Mouse (Mus musculus): ENCODE measurements around the gene Btf3.

The Btf3 gene

GRCm38 (mm10) chr13:98316480-98317245, at the start of gene Btf3:
Btf3 (minus strand) TSS chr13:98317006.
- DNase-seq, result peak; percentile 94 to 96

DNA sequence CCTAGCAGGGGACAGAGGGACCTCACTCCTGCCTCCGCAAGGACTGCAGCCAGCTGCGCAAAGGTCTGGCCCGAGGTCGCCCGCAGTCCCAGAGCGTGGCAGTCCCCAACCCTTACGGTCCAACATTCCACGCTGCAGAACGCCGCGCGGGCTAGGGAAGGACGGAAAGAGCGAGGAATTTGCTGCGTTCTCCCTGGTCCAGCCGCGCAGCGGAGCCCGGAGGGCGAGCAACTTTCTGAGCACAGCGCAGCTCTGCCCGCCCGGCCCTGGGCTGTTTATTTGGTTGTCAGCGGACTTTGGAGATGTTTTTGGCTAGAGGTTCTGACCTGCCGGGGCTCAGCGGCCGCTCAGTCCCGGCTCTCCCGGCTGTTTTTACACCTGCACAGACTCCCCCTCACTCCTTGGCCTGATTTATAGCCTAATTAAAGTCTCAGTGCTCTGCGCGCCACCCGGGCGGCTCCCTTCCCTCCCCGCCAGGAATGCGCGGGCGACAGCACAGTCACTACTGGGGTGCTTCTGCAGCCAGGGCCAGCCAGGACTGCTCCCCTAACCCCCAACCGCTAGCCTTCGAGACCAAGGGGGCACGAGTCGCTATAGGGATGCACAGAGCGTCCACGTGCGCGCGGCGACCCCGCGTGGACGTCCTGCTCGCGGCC, 49.1 kb upstream of the Btf3 start:
- DNase-seq, result no peak

DNA sequence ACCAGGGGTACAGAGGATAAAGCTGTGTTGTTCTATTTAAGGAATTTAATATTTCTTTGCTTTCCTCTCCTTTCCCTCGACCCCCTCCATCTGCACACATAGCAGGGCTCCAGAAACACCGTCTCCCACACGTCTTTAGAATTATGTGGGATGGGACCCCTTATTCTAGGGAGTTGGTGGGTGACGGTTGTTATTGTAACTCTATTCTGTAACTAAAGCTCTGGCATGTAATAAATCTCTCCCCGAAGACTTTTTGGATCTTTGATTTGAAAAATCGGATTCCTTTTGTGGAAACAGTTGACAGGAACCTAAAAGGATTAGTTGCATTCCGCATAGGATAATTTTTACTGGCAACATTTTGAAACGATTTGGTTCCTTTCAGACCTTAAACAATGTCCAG, 48.3 kb upstream of the Btf3 start:
- no peak for DNase-seq

- no peak for DNase-seq
Observed at GRCm38 (mm10) chr13:98363046-98363445, 46.2 kb upstream of the Btf3 start.

- no peak for DNase-seq
Observed at GRCm38 (mm10) chr13:98361161-98361560, 44.4 kb upstream of the Btf3 start.

- DNase-seq, result no peak
Observed at GRCm38 (mm10) chr13:98360391-98360790, 43.6 kb upstream of the Btf3 start.

GRCm38 (mm10) chr13:98359337-98359736, 42.5 kb upstream of the Btf3 start:
- no peak for DNase-seq

GRCm38 (mm10) chr13:98358424-98359181, 41.8 kb upstream of the Btf3 start:
- no peak for DNase-seq

DNA sequence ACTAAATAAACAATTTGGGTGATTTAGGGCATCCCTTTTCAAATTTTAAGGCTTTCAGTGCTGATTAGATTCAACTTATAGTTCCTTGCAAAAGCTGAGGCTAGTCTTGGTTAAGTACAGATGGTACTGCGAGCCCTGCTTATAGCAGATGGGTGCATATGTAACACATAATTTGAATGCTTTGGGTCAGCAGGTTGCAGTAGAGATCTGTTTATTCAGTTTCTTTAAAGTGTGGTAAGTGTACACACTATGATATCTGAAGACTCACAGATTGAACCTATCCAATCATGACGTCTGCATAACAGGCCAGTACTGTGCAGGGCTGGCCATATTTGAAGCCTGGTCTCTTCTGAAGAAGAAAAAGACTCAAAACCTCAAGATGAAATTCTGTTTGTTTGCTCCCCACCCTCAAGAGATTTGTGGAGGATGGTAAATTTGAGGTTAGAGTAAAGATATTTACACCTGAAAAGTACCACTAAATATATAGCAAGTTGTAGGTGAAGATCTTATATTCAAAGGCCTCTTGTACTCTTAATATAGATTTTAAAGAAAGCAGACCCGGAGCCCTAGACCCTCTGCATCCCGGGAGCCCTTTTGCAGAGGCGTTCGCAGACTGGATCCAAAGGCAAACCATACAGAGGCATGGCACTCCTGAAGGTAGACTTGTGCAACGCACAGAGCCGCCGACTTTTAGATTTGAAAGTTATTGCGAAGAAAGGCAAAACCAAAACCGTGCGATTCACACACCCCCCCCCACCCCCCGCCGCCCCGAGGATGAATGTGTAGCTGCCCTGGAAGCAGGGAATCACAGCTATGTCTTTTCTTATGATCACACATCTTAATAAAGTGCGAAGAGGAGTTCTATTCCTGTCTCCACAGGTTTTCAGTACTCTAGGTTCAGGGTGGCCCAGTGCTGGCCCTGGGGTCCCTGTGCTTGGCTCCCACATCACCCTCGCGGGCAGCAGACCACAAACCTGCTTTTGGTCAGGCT, 40.9 kb upstream of the Btf3 start:
- DNase-seq, result no peak

GRCm38 (mm10) chr13:98356973-98357425, 40.2 kb upstream of the Btf3 start:
- DNase-seq, result no peak

DNA sequence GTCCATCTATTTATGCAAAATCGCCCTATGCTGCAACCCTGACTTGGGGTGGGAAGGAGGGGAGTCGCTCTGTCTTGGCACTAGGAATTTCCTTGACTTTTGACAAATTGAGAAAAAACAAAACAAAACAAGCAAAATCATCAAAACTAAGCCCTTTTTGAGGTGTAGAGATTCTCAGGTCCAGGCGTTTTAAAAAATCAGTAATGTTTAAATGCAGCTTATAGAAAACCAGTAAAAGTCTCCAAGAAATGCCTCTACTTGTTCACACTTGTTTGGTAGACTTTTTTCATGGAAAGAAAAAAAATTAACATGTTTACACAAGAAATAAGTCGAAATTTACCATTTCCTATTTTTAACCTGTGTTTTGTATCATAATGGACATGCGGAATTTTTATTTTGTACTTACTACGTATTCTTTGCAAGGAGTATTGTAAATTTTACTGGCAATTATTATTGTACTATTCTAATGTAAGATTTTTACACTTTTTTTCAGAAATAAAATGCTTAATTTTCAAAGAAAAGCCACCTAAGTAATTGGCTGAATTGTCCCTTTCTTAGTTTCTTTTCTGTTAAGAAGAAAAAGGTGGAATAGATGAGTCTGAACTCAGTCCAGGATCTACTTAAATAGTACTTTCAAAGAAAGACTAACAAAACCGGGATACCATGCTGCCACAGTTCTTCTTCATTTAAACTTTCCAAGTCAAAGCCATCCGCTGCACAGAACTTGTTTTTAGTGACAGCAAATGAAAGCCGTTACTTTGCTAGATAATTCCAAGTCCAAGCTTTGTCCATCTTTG, 39.6 kb upstream of the Btf3 start:
- no peak for DNase-seq

GRCm38 (mm10) chr13:98355559-98356111, 38.8 kb upstream of the Btf3 start:
- peak in 1 of 2 experiments; percentile 14 for DNase-seq

DNA sequence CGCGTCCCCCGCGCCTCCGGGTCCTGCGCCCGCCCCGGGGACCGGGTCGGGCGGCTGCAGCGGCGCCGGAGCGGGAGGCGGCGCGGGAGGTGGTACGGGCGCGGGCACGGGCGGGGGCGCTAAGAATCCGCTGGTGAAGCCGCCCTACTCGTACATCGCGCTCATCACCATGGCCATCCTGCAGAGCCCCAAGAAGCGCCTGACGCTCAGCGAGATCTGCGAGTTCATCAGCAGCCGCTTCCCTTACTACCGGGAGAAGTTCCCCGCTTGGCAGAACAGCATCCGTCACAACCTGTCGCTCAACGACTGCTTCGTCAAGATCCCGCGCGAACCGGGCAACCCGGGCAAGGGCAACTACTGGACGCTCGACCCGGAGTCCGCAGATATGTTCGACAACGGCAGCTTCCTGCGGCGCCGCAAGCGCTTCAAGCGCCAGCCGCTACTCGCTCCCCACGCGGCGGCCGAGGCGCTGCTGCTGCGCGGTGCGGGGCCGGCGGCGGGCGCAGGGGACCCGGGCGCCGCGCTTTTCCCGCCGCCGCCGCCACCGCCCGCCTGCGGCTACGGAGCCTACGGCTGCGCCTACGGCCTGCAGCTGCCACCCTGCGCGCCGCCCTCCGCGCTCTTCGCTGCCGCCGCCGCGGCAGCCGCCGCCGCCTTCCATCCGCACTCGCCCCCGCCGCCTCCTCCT, 38.2 kb upstream of the Btf3 start:
- DNase-seq, result peak in 1 of 2 experiments; percentile 17

GRCm38 (mm10) chr13:98354090-98354801, 37.4 kb upstream of the Btf3 start, which contains the start of gene Foxd1:
Foxd1 (plus strand) TSS chr13:98354242.
- DNase-seq, result peak in 1 of 2 experiments; percentile 12

- peak in 1 of 2 experiments; percentile 10 for DNase-seq
Observed at GRCm38 (mm10) chr13:98353709-98354089, 36.9 kb upstream of the Btf3 start.

DNA sequence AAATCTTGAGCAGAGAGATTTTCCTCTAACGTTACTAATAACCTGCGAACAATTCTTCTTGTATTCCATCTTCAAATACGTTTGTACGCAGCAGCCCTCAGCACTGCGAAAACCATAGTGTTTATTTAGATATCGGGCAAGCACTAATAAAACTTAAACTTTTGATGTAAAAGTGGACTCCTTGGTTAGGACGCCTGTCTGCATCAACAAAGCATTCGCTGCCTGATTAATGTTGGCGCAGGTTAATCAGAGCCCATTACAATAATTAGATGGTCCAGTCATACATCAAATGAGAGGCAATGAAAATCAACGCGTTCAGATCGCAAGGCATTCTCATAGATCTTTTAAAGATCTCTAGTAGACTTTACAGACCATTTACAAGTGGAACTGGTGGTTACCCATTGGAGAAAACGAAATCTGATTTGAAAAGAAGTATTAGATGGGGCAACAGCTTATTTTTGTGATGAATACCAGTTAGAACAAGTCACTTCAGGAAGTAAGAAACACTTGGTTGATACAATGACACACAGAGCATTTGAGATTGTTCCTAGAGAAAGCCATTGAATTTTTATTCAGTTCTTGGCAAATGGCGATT, 35.7 kb upstream of the Btf3 start:
- no peak for DNase-seq

- DNase-seq, result no peak
Observed at GRCm38 (mm10) chr13:98351527-98351926, 34.7 kb upstream of the Btf3 start.

DNA sequence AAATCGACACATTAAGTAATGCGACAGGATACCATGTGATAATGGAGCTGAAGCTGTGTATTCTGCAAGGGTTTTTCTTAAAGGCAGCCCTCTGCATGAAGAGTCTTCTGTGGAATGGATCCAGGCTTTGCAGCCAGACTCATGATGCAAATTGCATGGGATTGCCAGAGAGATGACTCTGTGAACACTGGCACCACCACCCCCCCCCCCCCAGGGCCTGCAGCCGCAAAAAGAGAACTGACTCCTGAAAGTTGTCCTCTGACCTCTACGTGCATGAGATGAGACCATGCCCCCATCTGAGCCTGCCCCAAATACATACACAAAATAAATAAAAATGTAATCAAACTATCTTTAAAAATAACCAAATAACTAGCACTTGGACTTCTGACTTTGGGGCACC, 32.7 kb upstream of the Btf3 start:
- DNase-seq, result no peak

DNA sequence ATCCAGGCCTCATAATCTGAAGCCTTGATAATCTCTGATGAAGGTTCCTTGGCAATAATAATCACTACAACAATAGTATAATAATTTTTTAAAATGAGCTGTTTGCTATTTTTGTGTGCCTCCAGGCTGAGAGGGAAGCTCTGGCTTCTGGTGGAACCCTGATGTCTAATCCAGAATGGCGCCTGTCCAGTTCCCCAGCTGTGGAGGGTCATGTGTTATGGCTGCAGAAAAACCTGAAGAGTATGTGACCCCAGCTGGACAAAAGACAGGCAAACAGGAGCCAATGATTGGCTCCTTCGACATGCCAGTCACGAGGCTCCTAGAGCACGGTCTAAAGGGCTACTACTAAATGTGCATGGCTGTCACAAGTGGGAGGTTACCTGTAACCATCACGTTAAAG, 23.7 kb upstream of the Btf3 start:
- no peak for DNase-seq

Measured in cerebellum, adult 18-20 months (tissue).